Mouse (Mus musculus): Measurements from ENCODE around the gene Afap1.

DNA sequence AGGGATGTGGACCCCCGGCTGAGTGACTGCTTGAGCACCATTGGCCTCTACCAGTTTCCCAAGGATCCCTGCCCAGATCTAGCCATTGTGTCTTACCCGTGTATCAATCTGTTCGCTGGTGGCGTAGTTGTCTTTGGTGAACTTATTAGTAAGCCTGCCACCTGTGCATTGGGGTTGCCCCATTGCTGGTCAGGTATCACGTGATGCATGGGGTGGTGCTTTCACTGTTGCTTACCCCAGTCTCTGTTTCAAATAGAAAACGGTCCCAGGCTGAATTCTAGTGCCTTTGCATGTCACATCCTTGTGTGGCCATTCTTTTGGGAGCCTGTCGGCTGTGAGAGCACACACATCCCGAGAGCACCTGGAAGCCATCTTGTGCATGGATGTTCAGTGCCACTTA, 95.0 kb downstream of the Afap1 start:
- TF ChIP-seq POLR2A (IDR thresholded peaks at IDR 0.05; ENCODE audit: insufficient read depth, low read depth, low read length) (no peak), CTCF (IDR thresholded peaks at IDR 0.05; ENCODE audit: insufficient read depth, low read depth, low read length) (no peak)

Data from olfactory bulb, adult 2 months (tissue).